Mouse (Mus musculus): ENCODE measurements around the gene Pde4a. TPM values are rescaled to one million over a fixed set of nuclear protein-coding genes. Genes with fewer than 3 reads are reported as not detected.

Gene Pde4a
- polyA plus RNA-seq, 1 experiment from 2014 or later: 2.5 TPM

DNA sequence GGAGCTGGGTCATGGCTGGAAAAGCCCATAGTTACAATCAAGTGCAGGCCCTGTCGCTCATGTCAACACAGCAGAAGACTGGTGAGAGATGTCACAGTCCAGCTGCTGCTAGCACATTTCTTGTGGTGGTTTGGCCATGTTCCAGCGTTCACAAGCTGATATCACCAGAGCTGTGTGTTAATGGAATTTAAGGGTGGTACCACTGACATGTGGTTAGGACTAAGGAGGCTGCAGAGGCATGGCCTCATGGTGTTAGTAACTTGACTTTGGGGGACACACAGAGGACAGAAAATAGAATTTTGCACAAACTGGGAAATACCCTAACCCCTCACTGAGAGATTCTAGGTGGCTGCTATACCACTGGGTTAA lies 39.3 kb upstream of the Pde4a start:
- Histone ChIP-seq H3K27me3 (ENCODE audit: control insufficient read depth, insufficient read depth, low read length) (no peaks in the 10 kb centered on the region), H3K4me3 (ENCODE audit: low read depth, low read length) (no peak overlapping the region), H3K36me3 (ENCODE audit: control insufficient read depth, insufficient read depth, low read length) (peaks cover 6% of the 10 kb centered on the region; the same call in 1 of the 2 replicates), H3K27ac (replicated peaks) (no peak overlapping the region), H3K9ac (ENCODE audit: low read length) (no peak overlapping the region), H3K4me2 (replicated peaks; ENCODE audit: low read depth) (no peak overlapping the region), H3K4me1 (replicated peaks; ENCODE audit: control insufficient read depth, insufficient read depth) (no peaks in the 10 kb centered on the region), H3K9me3 (ENCODE audit: control insufficient read depth, low read length) (no peaks in the 10 kb centered on the region)
- ATAC-seq (ENCODE audit: low FRiP score, low TSS enrichment) (no peak), DNase-seq (ENCODE audit: low spot score) (no peak)
- TF ChIP-seq EP300 (optimal IDR thresholded peaks at IDR 0.05) (no peak), CTCF (IDR thresholded peaks at IDR 0.05; ENCODE audit: low read depth) (no peak)
- WGBS: 59% methylated on average over 2 of the region's 2 CpGs

GRCm38 (mm10) chr9:21131059-21131956 lies 34.2 kb upstream of the Pde4a start, which contains the start of gene Tyk2:
Gene Tyk2, minus strand, starts transcription at chr9:21131243.
- 0 out of 2 replicates have a peak, but pooled peaks cover 2% of the 10 kb centered on the region for H3K36me3 ChIP-seq (ENCODE audit: control insufficient read depth, insufficient read depth, low read length)
- 0 out of 2 replicates have a peak within 1 kb of the TSS, but pooled peaks have one; percentile 41 for H3K27ac ChIP-seq (replicated peaks)
- no peaks in the 10 kb centered on the region for H3K27me3 ChIP-seq (ENCODE audit: control insufficient read depth, insufficient read depth, low read length)
- H3K4me3 ChIP-seq (ENCODE audit: low read depth, low read length): peak within 1 kb of the TSS; percentile 65
- H3K9ac ChIP-seq (ENCODE audit: low read length): peak within 1 kb of the TSS; percentile 71
- peak; percentile 95 for ATAC-seq (ENCODE audit: low FRiP score, low TSS enrichment)
- H3K4me1 ChIP-seq (replicated peaks; ENCODE audit: control insufficient read depth, insufficient read depth): no peaks in the 10 kb centered on the region
- TF ChIP-seq CTCF (IDR thresholded peaks at IDR 0.05; ENCODE audit: low read depth) (no peak), EP300 (optimal IDR thresholded peaks at IDR 0.05) (no peak)
- H3K9me3 ChIP-seq (ENCODE audit: control insufficient read depth, low read length): no peaks in the 10 kb centered on the region
- peak within 1 kb of the TSS; percentile 69 for H3K4me2 ChIP-seq (replicated peaks; ENCODE audit: low read depth)
- peak; percentile 92 for DNase-seq (ENCODE audit: low spot score)
- 5% methylated on average over 37 of the region's 37 CpGs for WGBS

DNA sequence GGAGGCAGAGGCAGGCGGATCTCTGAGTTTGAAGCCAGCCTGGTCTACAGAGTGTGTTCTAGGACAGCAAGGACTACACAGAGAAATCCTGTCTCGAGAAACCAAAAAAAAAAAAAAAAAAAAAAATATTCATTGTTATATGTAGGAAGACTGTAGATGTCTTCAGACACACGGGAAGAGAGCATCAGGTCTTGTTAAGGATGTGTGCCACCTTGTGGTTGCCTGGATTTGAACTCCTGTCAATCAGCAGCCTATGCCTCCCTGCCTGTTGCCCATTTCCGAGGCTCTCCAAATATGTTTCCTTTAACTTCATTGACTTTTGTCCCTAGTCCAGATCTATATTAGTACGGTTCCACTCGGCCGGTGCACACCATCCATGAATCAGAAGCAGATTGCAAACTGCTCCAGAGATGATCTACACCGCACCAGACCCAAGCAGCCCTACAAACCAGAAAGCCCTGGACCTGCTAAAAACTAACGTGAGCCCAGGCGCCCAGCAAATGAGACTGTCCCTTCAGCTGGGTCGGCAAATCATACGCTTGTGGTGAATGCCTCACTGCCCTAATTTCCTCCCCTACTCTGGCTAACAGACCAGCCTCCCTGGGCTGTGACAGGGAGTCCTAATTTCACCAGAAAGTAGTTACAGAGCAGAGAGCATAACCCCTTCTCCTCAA lies 33.3 kb upstream of the Pde4a start:
- no peaks in the 10 kb centered on the region for H3K27me3 ChIP-seq (ENCODE audit: control insufficient read depth, insufficient read depth, low read length)
- no peak overlapping the region for H3K4me3 ChIP-seq (ENCODE audit: low read depth, low read length)
- H3K9me3 ChIP-seq (ENCODE audit: control insufficient read depth, low read length): no peaks in the 10 kb centered on the region
- peak; percentile 60 for TF ChIP-seq CTCF (IDR thresholded peaks at IDR 0.05; ENCODE audit: low read depth)
- no peak for TF ChIP-seq EP300 (optimal IDR thresholded peaks at IDR 0.05)
- no peak overlapping the region for H3K4me2 ChIP-seq (replicated peaks; ENCODE audit: low read depth)
- WGBS: 70% methylated on average over 12 of the region's 12 CpGs
- H3K27ac ChIP-seq (replicated peaks): no peak overlapping the region
- ATAC-seq (ENCODE audit: low FRiP score, low TSS enrichment): no peak
- no peaks in the 10 kb centered on the region for H3K36me3 ChIP-seq (ENCODE audit: control insufficient read depth, insufficient read depth, low read length)
- H3K9ac ChIP-seq (ENCODE audit: low read length): no peak overlapping the region
- DNase-seq (ENCODE audit: low spot score): no peak
- H3K4me1 ChIP-seq (replicated peaks; ENCODE audit: control insufficient read depth, insufficient read depth): no peaks in the 10 kb centered on the region

GRCm38 (mm10) chr9:21133064-21133707 lies 32.3 kb upstream of the Pde4a start:
- no peak for DNase-seq (ENCODE audit: low spot score)
- no peaks in the 10 kb centered on the region for H3K27me3 ChIP-seq (ENCODE audit: control insufficient read depth, insufficient read depth, low read length)
- H3K36me3 ChIP-seq (ENCODE audit: control insufficient read depth, insufficient read depth, low read length): peaks cover 1% of the 10 kb centered on the region
- TF ChIP-seq EP300 (optimal IDR thresholded peaks at IDR 0.05) (no peak), CTCF (IDR thresholded peaks at IDR 0.05; ENCODE audit: low read depth) (peak; percentile 23; the same call in 1 of the 2 replicates)
- H3K4me1 ChIP-seq (replicated peaks; ENCODE audit: control insufficient read depth, insufficient read depth): no peaks in the 10 kb centered on the region
- ATAC-seq (ENCODE audit: low FRiP score, low TSS enrichment): no peak
- H3K27ac ChIP-seq (replicated peaks): no peak overlapping the region
- H3K9ac ChIP-seq (ENCODE audit: low read length): no peak overlapping the region
- WGBS: 70% methylated on average over 9 of the region's 9 CpGs
- no peak overlapping the region for H3K4me3 ChIP-seq (ENCODE audit: low read depth, low read length)
- no peak overlapping the region for H3K4me2 ChIP-seq (replicated peaks; ENCODE audit: low read depth)
- H3K9me3 ChIP-seq (ENCODE audit: control insufficient read depth, low read length): no peaks in the 10 kb centered on the region

- 51% methylated on average over 9 of the region's 9 CpGs for WGBS
- no peak for ATAC-seq (ENCODE audit: low FRiP score, low TSS enrichment)
- TF ChIP-seq CTCF (IDR thresholded peaks at IDR 0.05; ENCODE audit: low read depth) (no peak), EP300 (optimal IDR thresholded peaks at IDR 0.05) (no peak)
- H3K9me3 ChIP-seq (ENCODE audit: control insufficient read depth, low read length): no peaks in the 10 kb centered on the region
- H3K4me2 ChIP-seq (replicated peaks; ENCODE audit: low read depth): no peak overlapping the region
- H3K36me3 ChIP-seq (ENCODE audit: control insufficient read depth, insufficient read depth, low read length): peaks cover 10% of the 10 kb centered on the region
- no peak overlapping the region for H3K9ac ChIP-seq (ENCODE audit: low read length)
- 0 out of 2 replicates have a peak overlapping the region, but pooled peaks have one; percentile 13 for H3K27ac ChIP-seq (replicated peaks)
- no peak for DNase-seq (ENCODE audit: low spot score)
- no peaks in the 10 kb centered on the region for H3K27me3 ChIP-seq (ENCODE audit: control insufficient read depth, insufficient read depth, low read length)
- H3K4me1 ChIP-seq (replicated peaks; ENCODE audit: control insufficient read depth, insufficient read depth): no peaks in the 10 kb centered on the region
- H3K4me3 ChIP-seq (ENCODE audit: low read depth, low read length): no peak overlapping the region
Observed at GRCm38 (mm10) chr9:21134595-21135328, 30.8 kb upstream of the Pde4a start.
